Mouse (Mus musculus) C2C12 (cell line): Measurements from ENCODE around the gene Pik3r6. TPM values are rescaled to one million over a fixed set of nuclear protein-coding genes. Genes with fewer than 3 reads are reported as not detected.
A peak's percentile ranks its signal among the peaks of the same experiment; 100 is the strongest.

Source experiments
- H3K27me3 ChIP-seq: one replicate; pipeline ENCODE4 v1.6.1; 2011; ENCODE audit not compliant: control insufficient read depth, insufficient read depth, insufficient read length
- H3K36me3 ChIP-seq: one replicate; pipeline ENCODE4 v1.6.1; 2011; ENCODE audit not compliant: control insufficient read depth, insufficient read depth
- H3K4me3 ChIP-seq: one replicate; pipeline ENCODE4 v1.5.1; 2011; ENCODE audit warnings: mild to moderate bottlenecking, control low read depth; ENCODE audit not compliant: poor library complexity, insufficient read depth, severe bottlenecking
- H3K79me2 ChIP-seq: one replicate; pipeline ENCODE4 v1.6.1; 2011; ENCODE audit not compliant: control insufficient read depth, insufficient read depth
- H3K79me3 ChIP-seq: one replicate; pipeline ENCODE4 v1.6.1; 2011; ENCODE audit warnings: low read depth, control low read depth
- H3ac ChIP-seq: one replicate; pipeline ENCODE3; 2011; ENCODE audit warnings: low read depth; ENCODE audit not compliant: control insufficient read depth, insufficient read length
- CEBPB ChIP-seq: IDR thresholded peaks from one replicate; pipeline ENCODE4 v1.6.1; 2011; ENCODE audit warnings: low read depth, mild to moderate bottlenecking, control low read depth, moderate library complexity
- CTCF ChIP-seq: IDR thresholded peaks from one replicate; pipeline ENCODE4 v1.5.1; 2011; ENCODE audit not compliant: control insufficient read depth, insufficient read depth, insufficient read length
- FOSL1 ChIP-seq: IDR thresholded peaks from one replicate; pipeline ENCODE4 v1.8.0; 2011; ENCODE audit warnings: mild to moderate bottlenecking, low read length; ENCODE audit not compliant: poor library complexity, insufficient read depth, severe bottlenecking
- MAX ChIP-seq: IDR thresholded peaks from one replicate; pipeline ENCODE4 v1.6.1; 2011; ENCODE audit warnings: mild to moderate bottlenecking, control low read depth
- MYOD1 ChIP-seq: IDR thresholded peaks from one replicate; pipeline ENCODE4 v1.6.1; 2011; ENCODE audit warnings: low read depth; ENCODE audit not compliant: control insufficient read depth, insufficient read length
- MYOG ChIP-seq: IDR thresholded peaks from one replicate; pipeline ENCODE4 v1.6.1; 2011; ENCODE audit not compliant: control insufficient read depth, insufficient read length; ENCODE audit errors: extremely low read depth
- USF1 ChIP-seq: IDR thresholded peaks from one replicate; pipeline ENCODE4 v1.6.1; 2011; ENCODE audit warnings: low read depth, mild to moderate bottlenecking, control low read depth, moderate library complexity
- polyA plus RNA-seq: library from polyadenylated mRNA; unstranded; fragments of >200 nt; fragmentation: generic; extraction: Trizol; gene quantifications from one replicate; pipeline ENCODE4 v1.2.1, GENCODE M21; 2012; ENCODE audit warnings: missing spikeins

Gene Pik3r6
- polyA plus RNA-seq, 1 experiment = not detected

GRCm38 (mm10) chr11:68536465-68536864 lies 33.6 kb downstream of the Pik3r6 start:
- H3K36me3 ChIP-seq = no peaks in the 10 kb centered on the region
- no peak for TF ChIP-seq CTCF
- peak; percentile 59 for TF ChIP-seq MYOD1
- TF ChIP-seq USF1 = no peak
- no peak for TF ChIP-seq MYOG
- H3K27me3 ChIP-seq = peaks cover 4% of the 10 kb centered on the region
- no peak overlapping the region for H3K4me3 ChIP-seq
- no peaks in the 10 kb centered on the region for H3K79me3 ChIP-seq
- no peak overlapping the region for H3ac ChIP-seq
- H3K79me2 ChIP-seq = no peaks in the 10 kb centered on the region

DNA sequence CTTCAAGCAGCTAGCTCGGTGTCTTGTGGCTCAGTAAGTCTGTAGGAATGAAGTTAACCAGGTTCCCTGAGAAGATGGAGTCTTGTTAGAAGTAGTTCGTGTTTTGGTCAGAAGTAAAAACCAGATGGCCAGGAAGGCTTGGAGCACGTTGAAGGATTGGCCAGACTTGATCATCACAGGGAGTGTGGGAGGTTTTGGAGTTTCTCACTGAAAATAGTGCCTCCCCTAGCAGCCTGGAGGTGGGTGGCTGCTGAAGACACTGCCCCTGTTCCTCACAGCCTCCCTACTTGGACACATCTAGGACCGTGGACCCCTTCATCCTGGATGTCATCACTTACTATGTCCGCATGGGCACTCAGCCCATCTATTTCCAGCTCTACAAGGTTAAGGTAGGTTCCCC lies 36.8 kb downstream of the Pik3r6 start:
- H3K79me3 ChIP-seq = no peaks in the 10 kb centered on the region
- H3K36me3 ChIP-seq = no peaks in the 10 kb centered on the region
- no peaks in the 10 kb centered on the region for H3K79me2 ChIP-seq
- no peak overlapping the region for H3ac ChIP-seq
- H3K27me3 ChIP-seq = peaks cover 13% of the 10 kb centered on the region
- H3K4me3 ChIP-seq = no peak overlapping the region
- TF ChIP-seq MAX = no peak
- TF ChIP-seq CEBPB = no peak
- TF ChIP-seq MYOD1 = no peak
- no peak for TF ChIP-seq MYOG

DNA sequence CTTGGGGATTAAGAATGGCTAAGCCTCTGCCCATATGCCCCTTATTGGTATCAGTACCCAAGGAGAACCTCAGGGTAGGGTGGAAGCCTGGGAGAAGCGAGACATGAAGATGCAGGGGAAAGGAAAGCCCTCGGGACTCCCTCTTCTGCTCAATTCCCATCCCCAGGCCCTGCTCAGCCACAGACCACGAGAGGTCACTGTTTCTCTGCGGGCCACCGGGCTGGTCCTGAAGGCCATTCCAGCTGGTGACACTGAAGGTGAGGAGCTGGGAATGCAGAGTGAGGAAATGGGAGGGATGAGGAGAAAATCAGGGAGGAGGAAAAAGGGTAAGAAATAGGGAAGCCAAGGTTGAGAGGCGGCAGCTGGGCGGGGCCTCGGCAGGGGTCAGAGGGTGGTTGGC lies 41.7 kb downstream of the Pik3r6 start:
- no peaks in the 10 kb centered on the region for H3K36me3 ChIP-seq
- H3K79me3 ChIP-seq = no peaks in the 10 kb centered on the region
- peaks cover 13% of the 10 kb centered on the region for H3K27me3 ChIP-seq
- no peak overlapping the region for H3K4me3 ChIP-seq
- H3ac ChIP-seq = no peak overlapping the region
- peak; percentile 63 for TF ChIP-seq CTCF
- no peak for TF ChIP-seq FOSL1
- no peaks in the 10 kb centered on the region for H3K79me2 ChIP-seq

DNA sequence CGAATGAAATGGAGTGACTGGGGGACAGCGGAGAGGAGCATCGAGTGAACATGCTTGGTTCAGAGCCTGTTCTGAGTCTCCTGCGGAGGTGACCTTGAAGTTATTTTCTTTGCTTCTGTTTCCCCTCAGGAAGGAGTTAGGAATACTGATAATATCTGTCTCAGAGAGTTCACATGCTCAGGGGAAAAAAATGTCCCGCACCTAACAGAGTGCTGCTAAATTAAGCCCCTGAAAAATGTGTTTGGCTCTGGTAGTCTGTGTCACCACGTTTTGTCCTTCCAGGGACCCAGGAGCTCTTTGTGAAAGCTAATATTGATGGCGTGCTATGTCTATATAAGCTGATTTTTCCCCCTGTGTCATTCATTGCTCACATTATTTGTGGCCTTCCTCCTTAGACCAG lies 42.4 kb downstream of the Pik3r6 start:
- TF ChIP-seq CEBPB (no peak), MYOD1 (no peak), FOSL1 (no peak), MAX (no peak), CTCF (no peak), USF1 (no peak), MYOG (no peak)
- Histone ChIP-seq H3K36me3 (no peaks in the 10 kb centered on the region), H3ac (no peak overlapping the region), H3K27me3 (peaks cover 13% of the 10 kb centered on the region), H3K79me3 (no peaks in the 10 kb centered on the region), H3K79me2 (no peaks in the 10 kb centered on the region), H3K4me3 (no peak overlapping the region)

GRCm38 (mm10) chr11:68545682-68546222 lies 42.9 kb downstream of the Pik3r6 start:
- TF ChIP-seq MYOD1 (no peak), USF1 (no peak), CEBPB (no peak), MAX (no peak), CTCF (no peak), FOSL1 (no peak), MYOG (no peak)
- Histone ChIP-seq H3K79me3 (no peaks in the 10 kb centered on the region), H3K27me3 (peaks cover 14% of the 10 kb centered on the region), H3ac (no peak overlapping the region), H3K4me3 (no peak overlapping the region), H3K79me2 (no peaks in the 10 kb centered on the region), H3K36me3 (no peaks in the 10 kb centered on the region)

DNA sequence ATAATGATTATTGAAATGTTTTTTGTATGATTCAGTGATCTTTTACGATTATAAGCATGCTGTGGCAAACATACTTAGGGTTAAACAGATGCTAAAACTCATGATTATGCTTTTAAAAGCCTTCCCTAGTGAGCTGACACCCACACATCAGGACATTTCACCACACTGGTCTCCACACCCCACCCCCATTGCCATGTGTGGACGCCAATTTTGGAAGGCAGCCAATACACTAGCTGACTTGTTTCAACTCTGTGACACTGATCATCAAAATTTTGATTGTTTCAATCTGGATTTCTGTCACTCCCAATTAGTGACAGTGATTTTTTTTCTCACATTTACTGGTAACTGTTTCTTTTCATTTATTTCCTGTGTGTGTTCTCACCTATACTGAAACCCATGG lies 44.7 kb downstream of the Pik3r6 start:
- no peaks in the 10 kb centered on the region for H3K79me2 ChIP-seq
- no peak overlapping the region for H3ac ChIP-seq
- no peaks in the 10 kb centered on the region for H3K79me3 ChIP-seq
- no peak overlapping the region for H3K4me3 ChIP-seq
- peaks cover 18% of the 10 kb centered on the region for H3K27me3 ChIP-seq
- no peaks in the 10 kb centered on the region for H3K36me3 ChIP-seq
- no peak for TF ChIP-seq MAX
- TF ChIP-seq CEBPB = no peak
- no peak for TF ChIP-seq FOSL1
- TF ChIP-seq CTCF = no peak
- no peak for TF ChIP-seq USF1
- no peak for TF ChIP-seq MYOG
- TF ChIP-seq MYOD1 = no peak
